Mouse (Mus musculus): ENCODE results near the gene Lilrb4a.

- TF ChIP-seq TAL1 (IDR thresholded peaks at IDR 0.05; ENCODE audit: low read length) (no peak), GATA1 (IDR thresholded peaks at IDR 0.05; ENCODE audit: low read length) (no peak)
Measured at GRCm38 (mm10) chr10:51521453-51521852, 30.7 kb downstream of the Lilrb4a start.
